Mouse (Mus musculus): ENCODE results near the gene Spred1.
"Not testable (repeated sequence)": the region's sequence is repeated elsewhere in the genome, so short reads cannot be mapped to it uniquely, and the experiment has no call there.

Spred1 gene

GRCm38 (mm10) chr2:117119291-117120245, 1.6 kb upstream of the Spred1 start:
- peak; percentile 26 for DNase-seq (ENCODE audit: low read depth, low spot score)

GRCm38 (mm10) chr2:117120246-117121211, 645 bp upstream of the Spred1 start:
- peak; percentile 83 for DNase-seq (ENCODE audit: low read depth, low spot score)

DNA sequence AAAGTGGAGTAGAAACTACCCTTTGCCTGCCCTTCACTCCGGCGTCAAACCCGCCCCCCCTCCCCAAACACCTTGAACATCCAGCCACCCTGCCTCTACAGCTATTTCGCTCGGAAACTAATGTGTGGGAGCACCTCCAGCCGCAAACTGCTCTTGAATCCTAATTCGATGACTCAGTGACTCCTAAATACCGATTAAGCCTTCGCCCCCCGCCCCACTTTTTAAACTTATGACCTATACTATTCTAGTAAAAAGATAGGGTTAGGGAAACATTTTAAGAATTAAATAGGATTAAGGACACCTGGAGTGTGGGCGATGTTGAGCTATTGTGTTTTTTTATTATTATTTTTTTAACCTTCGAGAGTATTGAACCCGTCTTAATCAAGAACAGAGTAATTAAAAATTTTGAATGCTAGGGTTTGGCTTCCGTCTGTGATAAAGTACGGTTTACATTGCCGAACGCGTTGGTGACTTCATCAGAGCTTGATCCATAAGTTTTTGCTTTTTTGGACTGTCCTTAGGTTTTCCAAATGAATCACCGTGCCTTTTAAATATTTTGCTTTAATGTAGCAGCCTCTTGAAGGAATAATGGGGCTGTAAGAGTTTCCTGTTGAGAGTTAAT, 921 bp downstream of the Spred1 start:
- no peak for DNase-seq (ENCODE audit: low read depth, low spot score)

GRCm38 (mm10) chr2:117122701-117123337, 1.6 kb downstream of the Spred1 start:
- peak; percentile 53 for DNase-seq (ENCODE audit: low read depth, low spot score)

DNA sequence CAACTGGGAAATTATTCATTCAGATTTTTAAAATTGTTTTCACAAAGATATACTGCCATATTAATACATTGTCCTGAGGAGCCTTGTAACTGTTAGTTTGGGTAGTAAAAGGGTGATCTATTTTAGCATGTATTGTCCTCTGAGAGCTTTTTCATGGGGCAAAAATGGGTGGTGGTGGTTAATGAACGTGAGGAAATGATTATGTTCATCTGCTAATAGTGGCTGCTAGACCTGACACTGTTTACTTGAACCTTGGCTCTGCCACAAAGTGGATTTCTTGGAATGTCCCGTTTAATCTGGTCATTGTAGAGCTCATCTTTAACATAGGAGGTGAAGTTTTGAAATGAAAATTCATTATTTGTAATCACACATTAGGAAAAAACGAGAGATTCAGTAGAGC, 2.5 kb downstream of the Spred1 start:
- DNase-seq (ENCODE audit: low read depth, low spot score) = no peak

- DNase-seq (ENCODE audit: low read depth, low spot score) = no peak
Measured at GRCm38 (mm10) chr2:117124839-117125238, 3.7 kb downstream of the Spred1 start.

DNA sequence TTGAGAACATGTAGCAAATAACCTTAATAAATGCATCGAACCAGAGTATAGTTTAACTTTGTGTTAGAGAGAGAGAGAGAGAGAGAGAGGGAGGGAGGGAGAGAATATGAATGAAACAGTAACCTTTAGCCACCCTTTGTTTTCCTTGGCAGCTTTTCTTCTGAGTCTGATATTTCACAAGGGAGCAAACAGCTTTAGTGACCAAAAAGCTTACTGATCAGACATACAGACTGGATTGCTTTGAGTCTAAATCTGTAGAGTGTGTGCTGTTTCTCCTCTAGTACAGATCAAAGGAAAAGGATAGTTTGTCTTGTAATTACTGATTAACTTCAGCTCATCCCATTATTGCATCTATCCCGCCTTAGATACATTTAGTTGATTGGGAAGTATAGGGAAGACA, 8.0 kb downstream of the Spred1 start:
- DNase-seq (ENCODE audit: low read depth, low spot score) = no peak

GRCm38 (mm10) chr2:117131041-117131440, 9.9 kb downstream of the Spred1 start:
- not testable (repeated sequence) for DNase-seq (ENCODE audit: low read depth, low spot score)

DNA sequence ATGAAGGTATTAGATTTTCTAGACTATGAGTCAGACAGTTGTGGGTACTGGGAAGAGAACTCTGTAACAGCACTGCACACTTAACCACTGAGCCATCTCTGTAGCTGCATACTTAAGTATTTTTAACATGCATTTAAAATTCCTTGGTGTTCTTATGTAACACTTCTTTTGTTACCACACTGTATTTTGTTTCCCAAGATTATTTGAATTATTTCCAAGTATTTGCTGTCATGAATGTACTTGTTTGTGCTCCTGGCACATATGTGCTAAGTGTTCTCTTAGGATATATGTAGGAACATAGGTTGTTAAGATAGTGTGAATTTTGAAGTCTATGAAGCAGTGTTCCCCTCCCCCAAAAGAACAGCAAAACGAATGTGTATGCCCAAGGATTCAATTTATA, 10.7 kb downstream of the Spred1 start:
- DNase-seq (ENCODE audit: low read depth, low spot score) = no peak

GRCm38 (mm10) chr2:117133541-117133940, 12.4 kb downstream of the Spred1 start:
- DNase-seq (ENCODE audit: low read depth, low spot score) = no peak

GRCm38 (mm10) chr2:117137751-117138150, 16.6 kb downstream of the Spred1 start:
- no peak for DNase-seq (ENCODE audit: low read depth, low spot score)

GRCm38 (mm10) chr2:117138932-117139331, 17.8 kb downstream of the Spred1 start:
- no peak for DNase-seq (ENCODE audit: low read depth, low spot score)

DNA sequence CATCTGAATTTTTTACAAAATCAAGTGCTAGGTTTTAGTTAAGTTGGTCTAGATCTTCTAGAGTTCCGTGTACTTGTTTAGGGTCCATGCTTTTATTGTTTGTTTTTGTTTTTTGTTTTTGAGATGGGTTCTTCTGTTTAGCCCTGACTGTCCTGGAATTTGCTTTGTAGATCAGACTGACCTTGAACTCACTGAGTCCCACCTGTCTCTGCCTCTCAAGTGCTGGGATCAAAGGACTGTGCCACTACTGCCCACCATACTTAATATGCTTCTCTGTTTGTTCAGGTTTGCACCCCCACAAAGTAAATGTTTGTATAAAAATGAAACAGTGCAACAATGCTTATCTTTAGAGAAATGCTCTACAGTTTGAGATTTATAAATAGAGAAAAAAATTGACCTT, 18.8 kb downstream of the Spred1 start:
- no peak for DNase-seq (ENCODE audit: low read depth, low spot score)

- DNase-seq (ENCODE audit: low read depth, low spot score) = no peak
Measured at GRCm38 (mm10) chr2:117143106-117143505, 21.9 kb downstream of the Spred1 start.

DNA sequence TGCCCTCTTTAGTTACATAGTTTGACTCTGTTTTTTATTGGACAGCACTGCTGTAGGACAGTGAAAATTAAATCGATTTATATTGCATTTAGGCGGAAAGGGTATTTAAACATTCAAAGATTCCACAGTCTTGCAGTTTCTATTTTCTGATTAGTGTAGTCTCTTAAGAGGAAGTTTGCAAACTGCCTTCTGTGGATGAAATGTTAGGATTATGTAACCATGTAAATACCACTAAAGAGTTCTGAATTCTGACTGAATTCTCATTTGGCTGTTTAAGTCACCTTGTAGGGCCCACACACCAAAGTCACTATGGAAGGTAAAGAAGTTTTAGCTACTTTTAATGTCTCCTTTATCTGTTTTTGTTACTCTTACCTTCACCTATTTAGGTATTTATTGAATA, 24.9 kb downstream of the Spred1 start:
- DNase-seq (ENCODE audit: low read depth, low spot score) = no peak

DNA sequence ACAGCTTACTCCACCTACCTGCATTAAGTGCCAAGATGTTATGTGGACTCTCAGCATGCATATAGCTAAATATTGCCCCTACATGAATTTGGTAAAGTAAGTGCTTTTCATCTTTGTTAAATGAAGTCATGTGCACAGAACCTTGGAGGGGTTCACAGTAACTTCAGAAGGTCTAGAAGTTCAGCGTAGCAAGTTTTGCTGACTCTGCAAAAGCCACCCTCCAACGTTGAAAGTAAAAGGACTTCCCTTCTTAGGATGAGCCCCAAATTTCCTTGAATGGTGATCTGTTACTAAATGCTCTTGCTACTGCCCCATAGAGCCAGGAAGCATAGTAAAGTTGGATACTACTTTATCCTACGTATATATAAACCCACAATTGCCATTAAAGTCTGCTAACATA, 25.4 kb downstream of the Spred1 start:
- DNase-seq (ENCODE audit: low read depth, low spot score) = no peak

GRCm38 (mm10) chr2:117152161-117152560, 31.0 kb downstream of the Spred1 start:
- DNase-seq (ENCODE audit: low read depth, low spot score) = no peak

GRCm38 (mm10) chr2:117168379-117168778, 47.2 kb downstream of the Spred1 start:
- DNase-seq (ENCODE audit: low read depth, low spot score) = no peak

GRCm38 (mm10) chr2:117169037-117169436, 47.9 kb downstream of the Spred1 start:
- DNase-seq (ENCODE audit: low read depth, low spot score) = no peak

DNA sequence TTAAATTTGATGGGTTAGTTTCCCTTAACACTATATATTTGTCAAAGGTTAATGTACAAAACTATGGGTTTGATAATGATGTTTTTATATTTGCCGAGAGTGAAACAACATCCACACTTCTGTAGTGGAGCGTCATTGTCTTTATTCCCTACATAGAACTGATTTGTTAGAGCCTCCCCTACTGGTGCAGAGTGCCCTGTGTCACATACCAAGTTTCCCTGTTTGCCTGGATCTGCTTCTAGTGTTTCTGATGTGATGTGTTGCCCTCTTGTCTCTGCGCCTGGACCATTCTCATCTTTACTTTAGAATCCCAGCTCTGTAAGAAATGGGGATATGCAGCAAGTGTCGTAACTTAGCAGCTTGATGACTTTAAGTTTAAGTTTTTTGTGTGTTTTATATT, 51.8 kb downstream of the Spred1 start:
- no peak for DNase-seq (ENCODE audit: low read depth, low spot score)

- no peak for DNase-seq (ENCODE audit: low read depth, low spot score)
Measured at GRCm38 (mm10) chr2:117176066-117176465, 54.9 kb downstream of the Spred1 start.

Measured in retina, adult 2 months (tissue).